Mouse (Mus musculus) E14TG2a.4 (cell line): ENCODE measurements around the gene Klhl41.

ENCODE experiments used
- CTCF ChIP-seq: conservative IDR thresholded peaks from 2 replicates; pipeline ENCODE4 v1.5.1; 2014; ENCODE audit warnings: low read length
- NANOG ChIP-seq: IDR thresholded peaks from 2 replicates; pipeline ENCODE4 v1.6.1; 2014; ENCODE audit warnings: borderline replicate concordance, low read length, mixed read lengths
- POU5F1 ChIP-seq: IDR thresholded peaks from 2 replicates; pipeline ENCODE4 v1.6.1; 2014; ENCODE audit warnings: low read length, borderline replicate concordance

- TF ChIP-seq CTCF (no peak), POU5F1 (no peak), NANOG (no peak)
Observed at GRCm38 (mm10) chr2:69713626-69714014, 43.7 kb downstream of the Klhl41 start.
